Mouse (Mus musculus): Measurements from ENCODE around the gene Arl8b. TPM values are rescaled to one million over a fixed set of nuclear protein-coding genes. Genes with fewer than 3 reads are reported as not detected.
A peak's percentile ranks its signal among the peaks of the same experiment; 100 is the strongest.

The Arl8b gene
- polyA plus RNA-seq, 2 experiments: 10.5 to 35.5 TPM

- DNase-seq (ENCODE audit: low read depth in 3 of 3, low spot score in 3 of 3): peak in 1 of 3 experiments; percentile 41
- Histone ChIP-seq H3K9me3 (ENCODE audit: control insufficient read depth, low read length) (no peaks in the 10 kb centered on the region), H3K4me2 (ENCODE audit: low read depth) (peak overlapping the region; percentile 87), H3K27ac (peak overlapping the region; percentile 7), H3K4me1 (replicated peaks; ENCODE audit: control insufficient read depth in 2 of 2, insufficient read depth in 2 of 2, low read length in 1 of 2) (peaks cover 15 to 16% of the 10 kb centered on the region in 2 experiments), H3K36me3 (replicated peaks; ENCODE audit: control insufficient read depth, insufficient read depth, low read depth) (no peaks in the 10 kb centered on the region), H3K27me3 (ENCODE audit: control insufficient read depth, insufficient read depth, low read length) (no peaks in the 10 kb centered on the region), H3K9ac (replicated peaks) (peak overlapping the region; percentile 90), H3K4me3 (ENCODE audit: insufficient read depth in 1 of 2, low read depth in 2 of 2, low read length in 2 of 2) (peak overlapping the region; percentile 86 to 94)
- WGBS (ENCODE audit: insufficient replicate concordance): under 1% methylated on average over 55 of the region's 57 CpGs
- TF ChIP-seq CTCF (IDR thresholded peaks at IDR 0.05; ENCODE audit: low read depth): peak; percentile 16; the same call in 1 of the 2 replicates
- TF ChIP-seq EP300 (IDR thresholded peaks at IDR 0.05; ENCODE audit: low read depth): no peak
- peak; percentile 43 for ATAC-seq (ENCODE audit: insufficient read depth)
Observed at GRCm38 (mm10) chr6:108783184-108783881, 434 bp downstream of the Arl8b start.

DNA sequence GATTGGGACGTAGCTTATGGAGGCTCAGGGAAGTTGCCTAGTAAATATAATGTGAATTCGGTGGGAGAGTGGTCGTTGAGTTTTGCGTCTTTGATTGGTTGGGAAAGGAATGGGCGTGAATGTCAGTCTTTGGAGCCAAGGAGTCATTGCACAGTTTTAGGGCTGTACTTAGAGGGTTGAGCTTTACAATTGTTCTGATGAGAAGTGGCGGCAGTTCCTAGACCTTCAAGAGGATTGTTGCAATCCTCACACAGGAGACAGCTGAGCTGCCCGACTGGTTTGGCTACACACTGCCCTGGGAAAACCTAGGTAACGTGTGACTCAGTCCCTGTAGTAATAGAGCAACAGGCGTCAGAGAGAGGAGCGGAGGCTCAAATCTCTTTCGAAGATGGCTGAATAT, 1.2 kb downstream of the Arl8b start:
- Histone ChIP-seq H3K4me2 (ENCODE audit: low read depth) (peak overlapping the region; percentile 87), H3K4me3 (ENCODE audit: insufficient read depth in 1 of 2, low read depth in 2 of 2, low read length in 2 of 2) (peak overlapping the region; percentile 86 to 94), H3K9ac (replicated peaks) (peak overlapping the region; percentile 90), H3K4me1 (replicated peaks; ENCODE audit: control insufficient read depth in 2 of 2, insufficient read depth in 2 of 2, low read length in 1 of 2) (peaks cover 13 to 15% of the 10 kb centered on the region in 2 experiments), H3K9me3 (ENCODE audit: control insufficient read depth, low read length) (no peaks in the 10 kb centered on the region), H3K27ac (no peak overlapping the region), H3K36me3 (replicated peaks; ENCODE audit: control insufficient read depth, insufficient read depth, low read depth) (no peaks in the 10 kb centered on the region), H3K27me3 (ENCODE audit: control insufficient read depth, insufficient read depth, low read length) (no peaks in the 10 kb centered on the region)
- TF ChIP-seq EP300 (IDR thresholded peaks at IDR 0.05; ENCODE audit: low read depth) (no peak), CTCF (IDR thresholded peaks at IDR 0.05; ENCODE audit: low read depth) (no peak)
- peak in 1 of 3 experiments; percentile 4 for DNase-seq (ENCODE audit: low read depth in 3 of 3, low spot score in 3 of 3)
- WGBS (ENCODE audit: insufficient replicate concordance): 22% methylated on average over 11 of the region's 11 CpGs
- ATAC-seq (ENCODE audit: insufficient read depth): no peak

GRCm38 (mm10) chr6:108784796-108785195, 1.9 kb downstream of the Arl8b start:
- H3K9ac ChIP-seq (replicated peaks): peak overlapping the region; percentile 90
- no peaks in the 10 kb centered on the region for H3K36me3 ChIP-seq (replicated peaks; ENCODE audit: control insufficient read depth, insufficient read depth, low read depth)
- H3K27ac ChIP-seq: no peak overlapping the region
- 12% methylated on average over 5 of the region's 5 CpGs for WGBS (ENCODE audit: insufficient replicate concordance)
- peak; percentile 18; the same call in 1 of the 2 replicates for TF ChIP-seq CTCF (IDR thresholded peaks at IDR 0.05; ENCODE audit: low read depth)
- TF ChIP-seq EP300 (IDR thresholded peaks at IDR 0.05; ENCODE audit: low read depth): no peak
- H3K4me3 ChIP-seq (ENCODE audit: insufficient read depth in 1 of 2, low read depth in 2 of 2, low read length in 2 of 2): peak overlapping the region; percentile 86 to 94; a peak in 3 of 4 replicates
- H3K4me1 ChIP-seq (replicated peaks; ENCODE audit: control insufficient read depth in 2 of 2, insufficient read depth in 2 of 2, low read length in 1 of 2): peaks cover 13 to 15% of the 10 kb centered on the region in 2 experiments
- no peaks in the 10 kb centered on the region for H3K27me3 ChIP-seq (ENCODE audit: control insufficient read depth, insufficient read depth, low read length)
- peak overlapping the region; percentile 87 for H3K4me2 ChIP-seq (ENCODE audit: low read depth)
- ATAC-seq (ENCODE audit: insufficient read depth) (no peak; the same call in 1 of the 2 replicates), DNase-seq (ENCODE audit: low read depth in 3 of 3, low spot score in 3 of 3) (peak in 1 of 3 experiments; percentile 32)
- H3K9me3 ChIP-seq (ENCODE audit: control insufficient read depth, low read length): no peaks in the 10 kb centered on the region

DNA sequence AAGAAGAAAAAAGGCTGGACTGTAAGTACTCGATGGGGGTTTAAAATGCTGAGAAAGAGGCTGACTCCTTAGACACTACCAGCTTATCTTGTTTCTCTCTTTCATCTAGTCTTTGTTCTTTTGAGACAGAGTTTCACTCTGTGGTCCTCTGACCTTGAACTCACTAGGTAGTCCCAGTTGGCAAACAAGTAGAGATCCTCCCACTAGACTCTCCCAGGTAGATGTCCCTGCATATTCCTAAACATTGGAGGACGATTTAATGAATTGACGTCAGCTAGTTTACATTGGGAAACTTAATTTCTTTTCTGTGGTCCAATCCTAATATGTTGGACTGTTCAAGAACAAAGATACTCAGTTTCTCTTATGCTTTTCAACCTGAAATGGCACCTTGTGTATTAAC, 2.7 kb downstream of the Arl8b start:
- Histone ChIP-seq H3K27me3 (ENCODE audit: control insufficient read depth, insufficient read depth, low read length) (no peaks in the 10 kb centered on the region), H3K4me1 (replicated peaks; ENCODE audit: control insufficient read depth in 2 of 2, insufficient read depth in 2 of 2, low read length in 1 of 2) (peaks cover 13 to 15% of the 10 kb centered on the region in 2 experiments), H3K36me3 (replicated peaks; ENCODE audit: control insufficient read depth, insufficient read depth, low read depth) (no peaks in the 10 kb centered on the region), H3K9ac (replicated peaks) (no peak overlapping the region), H3K4me2 (ENCODE audit: low read depth) (peak overlapping the region; percentile 87), H3K4me3 (ENCODE audit: insufficient read depth in 1 of 2, low read depth in 2 of 2, low read length in 2 of 2) (no peak overlapping the region), H3K9me3 (ENCODE audit: control insufficient read depth, low read length) (no peaks in the 10 kb centered on the region), H3K27ac (no peak overlapping the region)
- WGBS (ENCODE audit: insufficient replicate concordance): 67% methylated on average over 3 of the region's 3 CpGs
- TF ChIP-seq EP300 (IDR thresholded peaks at IDR 0.05; ENCODE audit: low read depth): no peak
- TF ChIP-seq CTCF (IDR thresholded peaks at IDR 0.05; ENCODE audit: low read depth): no peak
- ATAC-seq (ENCODE audit: insufficient read depth) (no peak), DNase-seq (ENCODE audit: low read depth in 3 of 3, low spot score in 3 of 3) (no peak)

DNA sequence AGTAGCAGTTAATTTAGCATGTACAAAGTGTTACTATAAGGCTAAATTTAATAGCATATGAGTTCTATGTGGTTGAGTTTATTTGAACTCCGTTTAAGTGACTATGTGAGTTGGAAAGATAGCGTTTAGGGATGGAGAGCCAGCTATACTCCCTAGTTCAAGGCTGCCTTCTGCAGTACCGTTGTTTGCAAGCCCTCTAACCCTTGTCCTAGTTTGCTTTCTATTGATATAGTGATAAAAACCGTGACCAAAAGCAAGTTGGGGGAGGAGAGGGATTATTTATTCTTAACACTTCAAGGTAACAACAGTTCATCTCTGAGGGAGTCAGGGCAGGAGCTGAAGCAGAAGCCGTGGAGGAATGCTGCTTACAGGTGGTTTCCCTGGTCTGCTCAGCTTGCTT, 8.6 kb downstream of the Arl8b start:
- TF ChIP-seq CTCF (IDR thresholded peaks at IDR 0.05; ENCODE audit: low read depth): no peak
- no peak for TF ChIP-seq EP300 (IDR thresholded peaks at IDR 0.05; ENCODE audit: low read depth)
- H3K27me3 ChIP-seq (ENCODE audit: control insufficient read depth, insufficient read depth, low read length): no peaks in the 10 kb centered on the region
- no peak overlapping the region for H3K4me2 ChIP-seq (ENCODE audit: low read depth)
- H3K27ac ChIP-seq: no peak overlapping the region
- H3K4me3 ChIP-seq (ENCODE audit: insufficient read depth in 1 of 2, low read depth in 2 of 2, low read length in 2 of 2): no peak overlapping the region
- no peak for DNase-seq (ENCODE audit: low read depth in 3 of 3, low spot score in 3 of 3)
- no peaks in the 10 kb centered on the region for H3K9me3 ChIP-seq (ENCODE audit: control insufficient read depth, low read length)
- no peak overlapping the region for H3K9ac ChIP-seq (replicated peaks)
- H3K36me3 ChIP-seq (replicated peaks; ENCODE audit: control insufficient read depth, insufficient read depth, low read depth): no peaks in the 10 kb centered on the region
- ATAC-seq (ENCODE audit: insufficient read depth): no peak
- H3K4me1 ChIP-seq (replicated peaks; ENCODE audit: control insufficient read depth in 2 of 2, insufficient read depth in 2 of 2, low read length in 1 of 2): peaks cover 0 to 16% of the 10 kb centered on the region in 2 experiments; a peak in 3 of 4 replicates
- WGBS (ENCODE audit: insufficient replicate concordance): 62% methylated on average over 5 of the region's 5 CpGs
